Mouse (Mus musculus) spleen, adult 12 weeks (tissue): ENCODE data around the gene Cmtm4.
A peak's percentile ranks its signal among the peaks of the same experiment; 100 is the strongest.

Source experiments
- DNase-seq: peaks from one replicate; pipeline ENCODE4 v3.0.0; 2022; ENCODE audit warnings: low spot score

Cmtm4 gene

GRCm38 (mm10) chr8:104374864-104375846 lies 20.5 kb downstream of the Cmtm4 start:
- no peak for DNase-seq

GRCm38 (mm10) chr8:104374269-104374668 lies 21.3 kb downstream of the Cmtm4 start:
- DNase-seq: no peak

GRCm38 (mm10) chr8:104373779-104374178 lies 21.8 kb downstream of the Cmtm4 start:
- DNase-seq: no peak

GRCm38 (mm10) chr8:104371121-104371520 lies 24.5 kb downstream of the Cmtm4 start:
- DNase-seq: no peak

- no peak for DNase-seq
Measured at GRCm38 (mm10) chr8:104370071-104370470, 25.5 kb downstream of the Cmtm4 start.

- no peak for DNase-seq
Measured at GRCm38 (mm10) chr8:104369591-104369990, 26.0 kb downstream of the Cmtm4 start.

- no peak for DNase-seq
Measured at GRCm38 (mm10) chr8:104367398-104367797, 28.2 kb downstream of the Cmtm4 start.

GRCm38 (mm10) chr8:104365695-104366094 lies 29.9 kb downstream of the Cmtm4 start:
- DNase-seq: no peak

GRCm38 (mm10) chr8:104359778-104360456 lies 35.7 kb downstream of the Cmtm4 start:
- DNase-seq: no peak

- DNase-seq: no peak
Measured at GRCm38 (mm10) chr8:104358637-104359036, 37.0 kb downstream of the Cmtm4 start.

- DNase-seq: no peak
Measured at GRCm38 (mm10) chr8:104354504-104354903, 41.1 kb downstream of the Cmtm4 start.

GRCm38 (mm10) chr8:104353186-104353585 lies 42.4 kb downstream of the Cmtm4 start:
- no peak for DNase-seq

GRCm38 (mm10) chr8:104350047-104350446 lies 45.6 kb downstream of the Cmtm4 start:
- no peak for DNase-seq

- no peak for DNase-seq
Measured at GRCm38 (mm10) chr8:104348971-104349370, 46.6 kb downstream of the Cmtm4 start.

- DNase-seq: no peak
Measured at GRCm38 (mm10) chr8:104346706-104347105, 48.9 kb downstream of the Cmtm4 start.

GRCm38 (mm10) chr8:104344622-104345021 lies 51.0 kb downstream of the Cmtm4 start:
- DNase-seq: no peak

GRCm38 (mm10) chr8:104343957-104344356 lies 51.6 kb downstream of the Cmtm4 start:
- DNase-seq: peak; percentile 66

- DNase-seq: no peak
Measured at GRCm38 (mm10) chr8:104342426-104342825, 53.2 kb downstream of the Cmtm4 start.

GRCm38 (mm10) chr8:104341678-104342077 lies 53.9 kb downstream of the Cmtm4 start:
- no peak for DNase-seq

- DNase-seq: peak; percentile 15
Measured at GRCm38 (mm10) chr8:104341106-104341561, 54.5 kb downstream of the Cmtm4 start.

- DNase-seq: peak; percentile 46
Measured at GRCm38 (mm10) chr8:104340233-104341105, 55.1 kb downstream of the Cmtm4 start.

- no peak for DNase-seq
Measured at GRCm38 (mm10) chr8:104339983-104340232, 55.7 kb downstream of the Cmtm4 start.
